ENCODE assay signal across 20 mouse cellular contexts in the genomic region with DNA sequence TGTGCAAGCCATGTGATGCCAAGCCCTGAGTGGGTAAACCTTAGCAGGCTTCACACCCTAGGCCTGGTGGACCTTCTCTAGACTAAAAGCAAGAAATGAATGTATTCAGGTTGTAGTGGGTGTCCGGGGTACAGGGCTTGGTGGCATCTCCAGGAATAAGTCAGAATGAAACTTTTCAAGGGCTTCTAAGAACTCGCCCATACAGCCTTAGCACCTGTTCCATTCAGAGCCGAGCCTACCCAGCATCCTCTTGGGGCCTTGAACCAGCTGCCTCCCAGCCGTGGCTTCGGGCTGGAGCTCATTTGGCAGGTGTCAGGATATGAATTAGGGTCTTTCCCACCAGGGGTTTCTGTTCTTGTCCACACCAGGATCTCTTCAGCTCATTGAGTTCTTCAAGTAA.
DNase-seq lines count a peak whose midpoint lies in the region; ATAC-seq and TF ChIP-seq lines count a peak whose summit lies in the region.
"Had no signal": no experiment of that assay in that cellular context is flagged by ENCODE, and none has a peak within 500 bp of the region (broad histone marks: within the 10 kb centered on the region; RNA-seq: fewer than 3 reads in every experiment).

No protein-coding gene starts in this region.

- H3K27ac ChIP-seq in liver, postnatal 0 days (ENCODE audit: low read depth): 0 out of 2 replicates have a peak overlapping the region, but pooled peaks have one; percentile 6
- no peak overlapping the region for H3K27ac ChIP-seq in liver, embryonic 12.5 days
- no peak overlapping the region for H3K27ac ChIP-seq in CH12.LX (ENCODE audit: insufficient read depth, low read depth)
- no peak overlapping the region for H3K27ac ChIP-seq in forebrain, embryonic 12.5 days
- H3K27ac ChIP-seq: embryonic facial prominence, embryonic 10.5 days; heart, embryonic 10.5 days; hindbrain, embryonic 12.5 days had no signal

- no peak overlapping the region for H3K4me2 ChIP-seq in liver, postnatal 0 days (ENCODE audit: low read depth, low read length)
- H3K4me2 ChIP-seq in liver, embryonic 12.5 days: no peak overlapping the region
- 0 out of 2 replicates have a peak overlapping the region, but pooled peaks have one; percentile 8 for H3K4me2 ChIP-seq in CH12.LX (ENCODE audit: insufficient read depth, low read depth, poor library complexity, severe bottlenecking)
- no peak overlapping the region for H3K4me2 ChIP-seq in forebrain, embryonic 12.5 days
- H3K4me2 ChIP-seq: hindbrain, embryonic 12.5 days had no signal

- WGBS in liver, postnatal 0 days (ENCODE audit: insufficient replicate concordance): 68% methylated on average over 5 of the region's 5 CpGs
- 78% methylated on average over 5 of the region's 5 CpGs for WGBS in liver, embryonic 12.5 days (ENCODE audit: insufficient replicate concordance)
- 79% methylated on average over 5 of the region's 5 CpGs for WGBS in forebrain, embryonic 12.5 days

- peaks cover 17% of the 10 kb centered on the region for H3K4me1 ChIP-seq in liver, postnatal 0 days (ENCODE audit: insufficient read depth)
- H3K4me1 ChIP-seq in liver, embryonic 12.5 days: peaks cover 5% of the 10 kb centered on the region
- H3K4me1 ChIP-seq in CH12.LX (ENCODE audit: control insufficient read depth in 1 of 2, insufficient read depth in 2 of 2): peaks cover 8 to 42% of the 10 kb centered on the region in 2 experiments
- H3K4me1 ChIP-seq in forebrain, embryonic 12.5 days: peaks cover 8% of the 10 kb centered on the region

- in situ Hi-C loops in CH12.LX (cut with MboI; ENCODE audit: low pct_ligation_motif_present, low pct_unique_long_range_greater_than_20kb, low sequenced_read_pairs): no loop called here

- H3K27me3 ChIP-seq in liver, postnatal 0 days (ENCODE audit: insufficient read depth, low read length): no peaks in the 10 kb centered on the region
- no peaks in the 10 kb centered on the region; the same call in 1 of the 2 replicates for H3K27me3 ChIP-seq in liver, embryonic 12.5 days (replicated peaks)
- H3K27me3 ChIP-seq in CH12.LX (replicated peaks): no peaks in the 10 kb centered on the region
- no peaks in the 10 kb centered on the region for H3K27me3 ChIP-seq in splenic B cell, adult 2 months (ENCODE audit: control insufficient read depth, insufficient read depth, low read length, poor library complexity, severe bottlenecking)
- H3K27me3 ChIP-seq in forebrain, embryonic 12.5 days: 0 out of 2 replicates have a peak, but pooled peaks cover 13% of the 10 kb centered on the region

- H3K9me3 ChIP-seq in liver, postnatal 0 days (ENCODE audit: low read length): no peaks in the 10 kb centered on the region
- H3K9me3 ChIP-seq in liver, embryonic 12.5 days (replicated peaks): no peaks in the 10 kb centered on the region
- H3K9me3 ChIP-seq in CH12.LX (replicated peaks; ENCODE audit: low read length): no peaks in the 10 kb centered on the region
- no peaks in the 10 kb centered on the region for H3K9me3 ChIP-seq in forebrain, embryonic 12.5 days
- H3K9me3 ChIP-seq: embryonic facial prominence, embryonic 10.5 days; heart, embryonic 10.5 days; hindbrain, embryonic 12.5 days had no signal

- TF ChIP-seq RAD21 in CH12.LX (IDR thresholded peaks at IDR 0.05; ENCODE audit: low read depth, low read length): no peak

- no peaks in the 10 kb centered on the region for H3K79me2 ChIP-seq in CH12.LX (replicated peaks; ENCODE audit: control insufficient read depth, extremely low read depth, insufficient read depth, poor library complexity, severe bottlenecking)

- no peak for TF ChIP-seq POLR2A in CH12.LX (IDR thresholded peaks at IDR 0.05; ENCODE audit: low read depth, low read length)

- no peak overlapping the region for H3K4me3 ChIP-seq in liver, postnatal 0 days (ENCODE audit: low read depth, low read length)
- H3K4me3 ChIP-seq in liver, embryonic 12.5 days: no peak overlapping the region
- no peak overlapping the region for H3K4me3 ChIP-seq in CH12.LX (replicated peaks in 1 of 3; ENCODE audit: low read depth in 2 of 3, low read length in 2 of 3, poor library complexity in 1 of 3)
- H3K4me3 ChIP-seq in forebrain, embryonic 12.5 days (replicated peaks): no peak overlapping the region
- H3K4me3 ChIP-seq: embryonic facial prominence, embryonic 10.5 days; heart, embryonic 10.5 days; hindbrain, embryonic 12.5 days had no signal

- no peak for TF ChIP-seq EP300 in liver, postnatal 0 days (IDR thresholded peaks at IDR 0.05; ENCODE audit: low read depth)
- TF ChIP-seq EP300 in CH12.LX (IDR thresholded peaks at IDR 0.05; ENCODE audit: low read length): peak; percentile 86

- dilution Hi-C loops in CH12.LX (cut with MboI; ENCODE audit: extremely low pct_ligation_motif_present, extremely low pct_unique_long_range_greater_than_20kb, low sequenced_read_pairs): no loop called here

- H3K9ac ChIP-seq in liver, postnatal 0 days (replicated peaks): no peak overlapping the region
- no peak overlapping the region for H3K9ac ChIP-seq in liver, embryonic 12.5 days
- H3K9ac ChIP-seq in CH12.LX (ENCODE audit: insufficient read depth, low read depth): no peak overlapping the region
- H3K9ac ChIP-seq in forebrain, embryonic 12.5 days: no peak overlapping the region
- H3K9ac ChIP-seq: hindbrain, embryonic 12.5 days had no signal

- TF ChIP-seq CTCF in liver, postnatal 0 days (IDR thresholded peaks at IDR 0.05; ENCODE audit: low read depth): no peak
- no peak for TF ChIP-seq CTCF in CH12.LX (conservative IDR thresholded peaks at IDR 0.05 in 1 of 2, IDR thresholded peaks at IDR 0.05 in 1 of 2; ENCODE audit: low read depth in 2 of 2, low read length in 2 of 2)

- DNase-seq in liver, postnatal 0 days: no peak
- peak; percentile 86 for DNase-seq in CH12.LX (ENCODE audit: extremely low read depth)
- DNase-seq in splenic B cell, adult 2 months (ENCODE audit: low read depth, low spot score): peak; percentile 35
- DNase-seq in thymus, postnatal 25 days: peak; percentile 41
- no peak for DNase-seq in kidney, postnatal 25 days
- DNase-seq in cerebellum, postnatal 36 days: no peak
- DNase-seq: adrenal gland, postnatal 14 days; cerebellum, adult 11-12 months; cerebellum, adult 9-11 months; gastrocnemius, postnatal 10 days; heart, adult 18-20 months; heart, postnatal 10 days; heart, postnatal 4 days had no signal

- ATAC-seq in liver, postnatal 0 days: peak; percentile 47
- no peak for ATAC-seq in liver, embryonic 12.5 days
- no peak for ATAC-seq in forebrain, embryonic 12.5 days (ENCODE audit: low FRiP score)
- ATAC-seq: forebrain, embryonic 14.5 days; hindbrain, embryonic 16.5 days had no signal

- H3K36me3 ChIP-seq in liver, postnatal 0 days (replicated peaks; ENCODE audit: insufficient read depth, low read length): no peaks in the 10 kb centered on the region
- H3K36me3 ChIP-seq in liver, embryonic 12.5 days: peaks cover 9% of the 10 kb centered on the region
- no peaks in the 10 kb centered on the region for H3K36me3 ChIP-seq in CH12.LX (replicated peaks in 1 of 2; ENCODE audit: control insufficient read depth in 1 of 2, insufficient read depth in 1 of 2, low read length in 1 of 2)
- no peaks in the 10 kb centered on the region for H3K36me3 ChIP-seq in splenic B cell, adult 2 months (ENCODE audit: control insufficient read depth, insufficient read depth, low read length, poor library complexity, severe bottlenecking)
- no peaks in the 10 kb centered on the region for H3K36me3 ChIP-seq in forebrain, embryonic 12.5 days (replicated peaks)
- H3K36me3 ChIP-seq: embryonic facial prominence, embryonic 10.5 days; heart, embryonic 10.5 days; hindbrain, embryonic 12.5 days had no signal

TF ChIP-seq in CH12.LX, 34 proteins besides CTCF, POLR2A, EP300 and RAD21:
- TF ChIP-seq ETS1 (conservative IDR thresholded peaks at IDR 0.05; ENCODE audit: low read depth, low read length) (peak; percentile 63), USF2 (conservative IDR thresholded peaks at IDR 0.05; ENCODE audit: low read depth, low read length) (no peak; the same call in 1 of the 2 replicates), JUN (IDR thresholded peaks at IDR 0.05; ENCODE audit: insufficient read depth, low read depth, low read length) (peak; percentile 59; the same call in 1 of the 2 replicates), IRF4 (IDR thresholded peaks at IDR 0.05; ENCODE audit: low read depth, low read length) (peak; percentile 88), TCF12 (IDR thresholded peaks at IDR 0.05; ENCODE audit: low read depth, low read length) (peak; percentile 97), MEF2A (IDR thresholded peaks at IDR 0.05; ENCODE audit: borderline replicate concordance, low read depth, low read length) (peak; percentile 60), MAX (IDR thresholded peaks at IDR 0.05; ENCODE audit: low read length) (peak; percentile 45; the same call in 1 of the 2 replicates), JUND (conservative IDR thresholded peaks at IDR 0.05; ENCODE audit: low read depth, low read length) (peak; percentile 73), PAX5 (IDR thresholded peaks at IDR 0.05; ENCODE audit: low read length) (no peak), TBP (conservative IDR thresholded peaks at IDR 0.05; ENCODE audit: low read depth, low read length) (0 out of 2 replicates have a peak, but pooled peaks have one; percentile 13), BHLHE40 (IDR thresholded peaks at IDR 0.05; ENCODE audit: low read depth, low read length) (no peak; the same call in 1 of the 2 replicates), USF1 (IDR thresholded peaks at IDR 0.05; ENCODE audit: low read depth, low read length) (no peak), CHD1 (IDR thresholded peaks at IDR 0.05; ENCODE audit: low read depth, low read length) (no peak), SIN3A (IDR thresholded peaks at IDR 0.05; ENCODE audit: low read length) (0 out of 2 replicates have a peak, but pooled peaks have one; percentile 5)

Comparison
In these comparisons a context has a peak if more than half of its experiments do, and no peak if none do; other contexts are left out.
1. DNase-seq: peak in CH12.LX (single experiment), splenic B cell, adult 2 months (single experiment) and thymus, postnatal 25 days (single experiment); none in liver, postnatal 0 days (single experiment), kidney, postnatal 25 days (0 of 2) and cerebellum, postnatal 36 days (0 of 2).